Mouse (Mus musculus) megakaryocyte, adult 5-6 weeks (primary cell): ENCODE data around the gene Xrcc3. TPM values are rescaled to one million over a fixed set of nuclear protein-coding genes. Genes with fewer than 3 reads are reported as not detected.

Source experiments
- ATAC-seq: 2 replicates; pipeline ENCODE4 v1.8.0; 2016; ENCODE audit warnings: mild to moderate bottlenecking, inconsistent platforms; ENCODE audit not compliant: poor library complexity, severe bottlenecking
- total RNA-seq, 2 experiments: library from RNA; stranded (forward) in 1 of 2; stranded (reverse) in 1 of 2; fragments of 153-499, 151-499 nt in 1 of 2; fragments of 221-1000, 200-1000 nt in 1 of 2; gene quantifications; 2 replicates each; pipeline versions ENCODE4 v1.2.3 to v1.2.4; 2015 to 2017

The Xrcc3 gene
- total RNA-seq, 2 experiments from 2014 or later = 3.2 to 3.7 TPM

- ATAC-seq = no peak
Measured at GRCm38 (mm10) chr12:111754710-111755109, 59.0 kb downstream of the Xrcc3 start.

- ATAC-seq = no peak
Measured at GRCm38 (mm10) chr12:111753347-111753746, 60.3 kb downstream of the Xrcc3 start.

Other genes starting within 250 kb of the Xrcc3 start
- gene Mark3, start 239.3 kb downstream of the Xrcc3 start, total RNA-seq (2015) = 61.6 and 69.6 TPM in 2 replicates
- 77.3 and 80.9 TPM in 2 replicates for gene Mark3, start 239.3 kb downstream of the Xrcc3 start, total RNA-seq (2017)
- gene Ckb, start 141.5 kb downstream of the Xrcc3 start, total RNA-seq (2015) = 8.0 and 9.7 TPM in 2 replicates
- 22.0 and 23.1 TPM in 2 replicates for gene Ckb, start 141.5 kb downstream of the Xrcc3 start, total RNA-seq (2017)
- 2.3 and 3.2 TPM in 2 replicates for gene Trmt61a, start 135.8 kb downstream of the Xrcc3 start, total RNA-seq (2015)
- gene Trmt61a, start 135.8 kb downstream of the Xrcc3 start, total RNA-seq (2017) = 2.2 and 3.8 TPM in 2 replicates
- 10.8 and 11.4 TPM in 2 replicates for gene Bag5, start 100.6 kb downstream of the Xrcc3 start, total RNA-seq (2015)
- gene Bag5, start 100.6 kb downstream of the Xrcc3 start, total RNA-seq (2017) = 19.1 and 21.8 TPM in 2 replicates
- 44.6 and 45.0 TPM in 2 replicates for gene Apopt1, start 100.6 kb downstream of the Xrcc3 start, total RNA-seq (2015)
- 60.6 and 61.0 TPM in 2 replicates for gene Apopt1, start 100.6 kb downstream of the Xrcc3 start, total RNA-seq (2017)
- gene Klc1, start 55.0 kb downstream of the Xrcc3 start, total RNA-seq (2015) = 36.3 and 36.7 TPM in 2 replicates
- gene Klc1, start 55.0 kb downstream of the Xrcc3 start, total RNA-seq (2017) = 72.7 and 83.1 TPM in 2 replicates
- 10.5 and 14.8 TPM in 2 replicates for gene Zfyve21, start 297 bp upstream of the Xrcc3 start, total RNA-seq (2015)
- gene Zfyve21, start 297 bp upstream of the Xrcc3 start, total RNA-seq (2017) = 7.4 and 11.0 TPM in 2 replicates
- gene Ppp1r13b, start 94.2 kb upstream of the Xrcc3 start, total RNA-seq (2015) = 3.8 and 6.9 TPM in 2 replicates
- gene Ppp1r13b, start 94.2 kb upstream of the Xrcc3 start, total RNA-seq (2017) = 2.8 and 3.3 TPM in 2 replicates
- 371 and 395 TPM in 2 replicates for gene Atp5mpl, start 153.1 kb upstream of the Xrcc3 start, total RNA-seq (2015)
- 580 and 630 TPM in 2 replicates for gene Atp5mpl, start 153.1 kb upstream of the Xrcc3 start, total RNA-seq (2017)
- 0.07 TPM in 1 of 2 replicates, not detected in the other for gene Tdrd9, start 157.7 kb upstream of the Xrcc3 start, total RNA-seq (2015)
- not detected in 2 replicates for gene Tdrd9, start 157.7 kb upstream of the Xrcc3 start, total RNA-seq (2017)
- gene Rd3l, start 167.4 kb upstream of the Xrcc3 start, total RNA-seq (2015) = not detected in 2 replicates
- gene Rd3l, start 167.4 kb upstream of the Xrcc3 start, total RNA-seq (2017) = not detected in 2 replicates